Mouse (Mus musculus) adipose tissue, adult 10 weeks (tissue): ENCODE results near the gene Fam198b. TPM values are rescaled to one million over a fixed set of nuclear protein-coding genes. Genes with fewer than 3 reads are reported as not detected.

Experiments
- polyA plus RNA-seq: library from polyadenylated mRNA; stranded (reverse); fragments of 350-450 nt; fragmentation: Illumina TruSeq; extraction: RNeasy Lipid Tissue Mini Kit (QIAGEN cat#74804); gene quantifications from one replicate; pipeline ENCODE4 v1.2.3, GENCODE M21; 2014; ENCODE audit warnings: low read depth, low replicate concordance

The Fam198b gene
- 12.4 TPM for polyA plus RNA-seq

DNA sequence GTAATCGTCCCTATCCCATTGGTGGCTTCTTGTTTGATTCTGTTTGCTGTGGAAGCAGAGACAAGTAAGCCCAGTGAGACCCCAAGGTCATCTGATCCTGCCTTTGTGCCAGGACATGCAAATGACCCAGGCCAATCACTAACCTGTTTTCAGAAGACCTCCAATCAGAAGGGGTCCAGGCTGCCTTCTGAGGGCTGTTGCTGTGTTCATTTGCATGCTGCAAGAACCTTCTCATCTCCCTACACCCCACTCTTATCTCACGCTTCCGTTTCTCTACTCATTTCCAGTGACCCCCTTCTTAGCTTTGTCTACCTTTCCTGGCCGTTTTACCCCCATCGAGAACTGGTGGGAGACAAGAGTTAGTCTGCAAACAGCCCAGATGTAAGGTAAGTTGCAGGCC, at the start of gene Fam198b:
Gene Fam198b (plus strand): TSS at position 229 of the 400 bp plus-strand sequence.

DNA sequence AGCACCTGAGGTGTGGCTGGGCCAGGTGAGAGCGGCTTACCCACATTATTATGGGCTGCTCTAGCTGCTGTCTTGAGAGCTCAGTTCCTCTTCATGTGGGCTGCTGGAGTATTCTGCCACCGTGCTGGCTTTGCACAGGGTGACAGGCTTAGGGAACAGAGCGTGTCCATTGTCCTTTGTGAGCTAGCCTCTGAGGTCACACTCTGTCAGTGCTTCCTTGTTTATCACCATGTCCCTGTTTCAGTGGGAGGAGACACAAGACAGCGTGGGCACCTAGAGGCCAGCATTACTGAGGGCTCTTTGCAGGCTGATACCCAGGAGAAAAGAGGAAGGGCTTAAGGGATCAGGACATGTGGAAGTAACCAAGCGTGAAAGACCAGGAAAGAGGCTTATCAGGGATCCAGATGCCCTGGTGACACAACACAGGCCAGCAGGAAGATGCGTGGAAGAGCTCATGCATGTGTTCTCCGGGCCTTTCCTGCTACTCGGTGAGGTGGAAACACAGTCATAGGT, 31.6 kb upstream of the Fam198b start, which contains the start of gene Tmem144:
Gene Tmem144 (minus strand): TSS at position 120 of the 513 bp plus-strand sequence.

Other genes with a start within 250 kb of the Fam198b start
- gene Rxfp1, start 146.7 kb upstream of the Fam198b start, polyA plus RNA-seq: not detected
- 5.2 TPM for gene Tmem144, start 31.8 kb upstream of the Fam198b start, polyA plus RNA-seq